Mouse (Mus musculus): ENCODE data around the gene Gm5868.
"Not testable (repeated sequence)": the region's sequence is repeated elsewhere in the genome, so short reads cannot be mapped to it uniquely, and the experiment has no call there.

GRCm38 (mm10) chr5:72586667-72587191 is 622 bp downstream of the Gm5868 start:
- TF ChIP-seq POLR2A, CTCF (IDR thresholded peaks at IDR 0.05; ENCODE audit: extremely low read depth, insufficient read depth, low read length): not testable (repeated sequence)
